Mouse (Mus musculus): ENCODE results near the gene Smpd1. TPM values are rescaled to one million over a fixed set of nuclear protein-coding genes. Genes with fewer than 3 reads are reported as not detected.

Smpd1 gene
- total and polyA plus RNA-seq, 3 experiments = 22.2 to 98.7 (median 32.3) TPM

GRCm38 (mm10) chr7:105519336-105519735, 34.8 kb upstream of the Smpd1 start:
- Histone ChIP-seq H3K9ac (ENCODE audit: control insufficient read depth, low read depth, low read length, poor library complexity, severe bottlenecking) (no peak overlapping the region), H3K27me3 (ENCODE audit: control insufficient read depth in 1 of 2, insufficient read depth in 2 of 2, low read length in 2 of 2) (peaks cover 0 to 8% of the 10 kb centered on the region in 2 experiments; a peak in 3 of 4 replicates), H3K36me3 (ENCODE audit: control insufficient read depth in 1 of 2, insufficient read depth in 2 of 2, low read length in 2 of 2) (no peaks in the 10 kb centered on the region), H3K4me3 (ENCODE audit: control insufficient read depth in 1 of 2, insufficient read depth in 1 of 2, low read depth in 2 of 2, low read length in 2 of 2) (no peak overlapping the region), H3K4me1 (ENCODE audit: control insufficient read depth in 1 of 2, insufficient read depth in 2 of 2, low read length in 2 of 2) (no peaks in the 10 kb centered on the region), H3K9me3 (replicated peaks; ENCODE audit: insufficient read depth, low read length) (no peaks in the 10 kb centered on the region), H3K79me2 (ENCODE audit: control insufficient read depth, insufficient read depth, low read length, poor library complexity) (no peaks in the 10 kb centered on the region), H3K27ac (ENCODE audit: control insufficient read depth, low read depth, low read length) (no peak overlapping the region)
- no peak for DNase-seq (ENCODE audit: low read depth, low spot score)
- no peak for TF ChIP-seq RAD21 (IDR thresholded peaks at IDR 0.05; ENCODE audit: low read depth, low read length)
- TF ChIP-seq NRF1 (IDR thresholded peaks at IDR 0.05; ENCODE audit: insufficient read depth, low read depth, low read length, poor library complexity, severe bottlenecking) = no peak
- no peak for TF ChIP-seq SIN3A (IDR thresholded peaks at IDR 0.05; ENCODE audit: low read length)
- no peak for TF ChIP-seq HCFC1 (IDR thresholded peaks at IDR 0.05; ENCODE audit: low read depth, low read length)
- no peak for TF ChIP-seq RCOR1 (IDR thresholded peaks at IDR 0.05; ENCODE audit: low read depth, low read length)
- no peak for TF ChIP-seq TCF12 (IDR thresholded peaks at IDR 0.05; ENCODE audit: low read depth, low read length)
- TF ChIP-seq EP300 (IDR thresholded peaks at IDR 0.05; ENCODE audit: low read depth in 1 of 2, low read length in 2 of 2) = no peak
- no peak for TF ChIP-seq CTCF (IDR thresholded peaks at IDR 0.05 in 2 of 3, conservative IDR thresholded peaks at IDR 0.05 in 1 of 3; ENCODE audit: control insufficient read depth in 1 of 3, insufficient read depth in 1 of 3, low read depth in 2 of 3, low read length in 3 of 3, poor library complexity in 1 of 3, severe bottlenecking in 1 of 3)
- TF ChIP-seq MAFK (IDR thresholded peaks at IDR 0.05; ENCODE audit: borderline replicate concordance, low read depth, low read length) = no peak
- no peak for TF ChIP-seq ETS1 (IDR thresholded peaks at IDR 0.05; ENCODE audit: low read depth, low read length)
- no peak for TF ChIP-seq MYB (IDR thresholded peaks at IDR 0.05; ENCODE audit: low read depth, low read length)
- TF ChIP-seq USF1 (IDR thresholded peaks at IDR 0.05; ENCODE audit: low read depth, low read length) = no peak
- no peak for TF ChIP-seq BHLHE40 (IDR thresholded peaks at IDR 0.05; ENCODE audit: borderline replicate concordance, low read depth, low read length)

GRCm38 (mm10) chr7:105519771-105520170, 34.4 kb upstream of the Smpd1 start:
- Histone ChIP-seq H3K4me1 (ENCODE audit: control insufficient read depth in 1 of 2, insufficient read depth in 2 of 2, low read length in 2 of 2) (no peaks in the 10 kb centered on the region), H3K9me3 (replicated peaks; ENCODE audit: insufficient read depth, low read length) (no peaks in the 10 kb centered on the region), H3K36me3 (ENCODE audit: control insufficient read depth in 1 of 2, insufficient read depth in 2 of 2, low read length in 2 of 2) (no peaks in the 10 kb centered on the region), H3K27ac (ENCODE audit: control insufficient read depth, low read depth, low read length) (no peak overlapping the region), H3K9ac (ENCODE audit: control insufficient read depth, low read depth, low read length, poor library complexity, severe bottlenecking) (no peak overlapping the region), H3K4me3 (ENCODE audit: control insufficient read depth in 1 of 2, insufficient read depth in 1 of 2, low read depth in 2 of 2, low read length in 2 of 2) (no peak overlapping the region), H3K79me2 (ENCODE audit: control insufficient read depth, insufficient read depth, low read length, poor library complexity) (no peaks in the 10 kb centered on the region), H3K27me3 (ENCODE audit: control insufficient read depth in 1 of 2, insufficient read depth in 2 of 2, low read length in 2 of 2) (peaks cover 0 to 8% of the 10 kb centered on the region in 2 experiments; a peak in 3 of 4 replicates)
- no peak for DNase-seq (ENCODE audit: low read depth, low spot score)
- TF ChIP-seq MAFK (IDR thresholded peaks at IDR 0.05; ENCODE audit: borderline replicate concordance, low read depth, low read length) (no peak), ETS1 (IDR thresholded peaks at IDR 0.05; ENCODE audit: low read depth, low read length) (no peak), ZKSCAN1 (IDR thresholded peaks at IDR 0.05; ENCODE audit: low read depth, low read length) (no peak), MYB (IDR thresholded peaks at IDR 0.05; ENCODE audit: low read depth, low read length) (no peak), HCFC1 (IDR thresholded peaks at IDR 0.05; ENCODE audit: low read depth, low read length) (no peak), POLR2A (IDR thresholded peaks at IDR 0.05; ENCODE audit: control insufficient read depth in 1 of 2, insufficient read depth in 1 of 2, low read depth in 1 of 2, low read length in 2 of 2, poor library complexity in 1 of 2) (no peak), USF2 (IDR thresholded peaks at IDR 0.05; ENCODE audit: borderline replicate concordance in 1 of 2, insufficient read depth in 1 of 2, low read depth in 1 of 2, low read length in 2 of 2) (no peak), MXI1 (IDR thresholded peaks at IDR 0.05; ENCODE audit: low read depth, low read length) (no peak), TAL1 (IDR thresholded peaks at IDR 0.05; ENCODE audit: low read length) (no peak), RCOR1 (IDR thresholded peaks at IDR 0.05; ENCODE audit: low read depth, low read length) (no peak), CHD1 (IDR thresholded peaks at IDR 0.05; ENCODE audit: low read depth, low read length) (no peak), MYC (IDR thresholded peaks at IDR 0.05; ENCODE audit: low read depth, low read length) (no peak), ZC3H11A (IDR thresholded peaks at IDR 0.05; ENCODE audit: low read depth, low read length) (no peak), BHLHE40 (IDR thresholded peaks at IDR 0.05; ENCODE audit: borderline replicate concordance, low read depth, low read length) (no peak), TCF12 (IDR thresholded peaks at IDR 0.05; ENCODE audit: low read depth, low read length) (no peak), MAZ (IDR thresholded peaks at IDR 0.05; ENCODE audit: low read depth, low read length) (no peak), USF1 (IDR thresholded peaks at IDR 0.05; ENCODE audit: low read depth, low read length) (no peak)

Measured in MEL (cell line).